Mouse (Mus musculus): ENCODE measurements around the gene Fbxw18. TPM values are rescaled to one million over a fixed set of nuclear protein-coding genes. Genes with fewer than 3 reads are reported as not detected.
"Not testable (repeated sequence)": the region's sequence is repeated elsewhere in the genome, so short reads cannot be mapped to it uniquely, and the experiment has no call there.

Gene Fbxw18
- not detected for polyA plus RNA-seq (2017; shearing (Covaris generic))

GRCm38 (mm10) chr9:109702600-109702999 lies at the start of gene Fbxw18:
Gene Fbxw18, minus strand, starts transcription at chr9:109702700.
- ATAC-seq: not testable (repeated sequence)

GRCm38 (mm10) chr9:109745989-109746388 lies 43.5 kb upstream of the Fbxw18 start, which contains the start of gene Fbxw26:
Gene Fbxw26, minus strand, starts transcription at chr9:109746089.
- not testable (repeated sequence) for ATAC-seq

DNA sequence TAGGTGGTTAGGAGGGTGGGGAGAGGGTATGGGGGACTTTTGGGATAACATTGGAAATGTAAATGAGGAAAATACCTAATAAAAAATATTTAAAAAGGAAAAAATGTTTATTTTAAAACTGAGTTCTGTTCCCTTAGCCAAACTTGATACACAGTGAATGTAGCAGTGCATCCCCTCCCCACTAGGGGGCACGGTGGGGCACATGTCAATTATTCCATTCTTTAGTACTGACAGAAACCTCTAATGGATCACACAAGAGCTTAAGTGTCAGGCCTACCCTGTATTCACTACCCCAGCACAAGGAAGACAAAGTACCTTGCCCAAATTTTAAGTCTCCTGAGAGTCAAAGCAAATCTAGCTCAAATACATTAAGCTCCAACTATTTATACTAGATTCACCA lies 17.2 kb downstream of the Fbxw18 start:
- no peak for ATAC-seq

DNA sequence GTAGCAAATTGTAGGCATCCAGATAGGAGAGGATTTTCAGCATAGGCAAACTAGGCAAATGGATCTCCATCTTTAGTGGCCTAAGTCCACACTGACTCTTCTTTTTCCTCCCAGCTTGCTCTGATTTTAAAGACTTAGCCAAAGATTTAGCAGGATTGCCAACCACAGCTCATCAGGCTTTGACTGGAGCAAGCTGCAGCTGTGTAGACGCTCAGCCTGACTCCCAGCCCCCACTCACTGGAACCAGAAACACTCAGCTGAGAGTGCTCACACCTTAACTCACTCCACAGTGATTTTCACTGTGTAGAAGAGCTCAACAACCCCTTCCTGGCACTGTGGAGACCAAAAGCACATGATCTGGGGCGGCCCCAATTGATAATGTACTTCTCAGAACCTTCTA lies 37.9 kb downstream of the Fbxw18 start, which contains the start of gene Fbxw25:
Fbxw25 (minus strand) TSS at position 101 of the 400 bp plus-strand sequence.
- ATAC-seq: not testable (repeated sequence)

Other genes starting within 250 kb of the Fbxw18 start
- not detected for gene Fbxw19, start 206.8 kb downstream of the Fbxw18 start, polyA plus RNA-seq (2017; shearing (Covaris generic))
- not detected for gene Fbxw15, start 134.4 kb downstream of the Fbxw18 start, polyA plus RNA-seq (2017; shearing (Covaris generic))
- not detected for gene Fbxw24, start 76.6 kb downstream of the Fbxw18 start, polyA plus RNA-seq (2017; shearing (Covaris generic))
- not detected for gene Fbxw25, start 38.0 kb downstream of the Fbxw18 start, polyA plus RNA-seq (2017; shearing (Covaris generic))
- gene Fbxw26, start 43.4 kb upstream of the Fbxw18 start, polyA plus RNA-seq (2017; shearing (Covaris generic)): not detected
- gene Fbxw27, start 88.0 kb upstream of the Fbxw18 start, polyA plus RNA-seq (2017; shearing (Covaris generic)): not detected
- gene Spink8, start 109.6 kb upstream of the Fbxw18 start, polyA plus RNA-seq (2017; shearing (Covaris generic)): not detected
- gene Nme6, start 130.0 kb upstream of the Fbxw18 start, polyA plus RNA-seq (2017; shearing (Covaris generic)): 10 to 100 TPM in 1 of 3 experiments, 1 to 10 TPM in 2; 6.7 to 16.6 (median 9.4) TPM
- gene Camp, start 146.9 kb upstream of the Fbxw18 start, polyA plus RNA-seq (2017; shearing (Covaris generic)): 1 to 10 TPM in 1 of 3 experiments, not detected in 2; 1.5 TPM
- gene Cdc25a, start 172.9 kb upstream of the Fbxw18 start, polyA plus RNA-seq (2017; shearing (Covaris generic)): 10 to 100 TPM in 1 of 3 experiments, 1 to 10 TPM in 2; 6.2 to 10.2 (median 8.1) TPM
- 10 to 100 TPM; 32.9 to 44.2 (median 35.5) TPM for gene Map4, start 228.8 kb upstream of the Fbxw18 start, polyA plus RNA-seq (2017; shearing (Covaris generic))